Mouse (Mus musculus) kidney, adult 2 months (tissue): Measurements from ENCODE around the gene Cfap61.

ENCODE experiments used
- CTCF ChIP-seq: fragments of 200-500 bp; conservative IDR thresholded peaks from 2 replicates; pipeline ENCODE4 v1.5.1; 2011; ENCODE audit warnings: low read depth, mild to moderate bottlenecking, control low read depth, low read length, moderate library complexity, mixed read lengths; ENCODE audit not compliant: insufficient read depth, insufficient read length
- POLR2A ChIP-seq: fragments of 200-500 bp; IDR thresholded peaks from one replicate; pipeline ENCODE4 v1.6.1; 2011; ENCODE audit warnings: low read depth, low read length, control low read depth

DNA sequence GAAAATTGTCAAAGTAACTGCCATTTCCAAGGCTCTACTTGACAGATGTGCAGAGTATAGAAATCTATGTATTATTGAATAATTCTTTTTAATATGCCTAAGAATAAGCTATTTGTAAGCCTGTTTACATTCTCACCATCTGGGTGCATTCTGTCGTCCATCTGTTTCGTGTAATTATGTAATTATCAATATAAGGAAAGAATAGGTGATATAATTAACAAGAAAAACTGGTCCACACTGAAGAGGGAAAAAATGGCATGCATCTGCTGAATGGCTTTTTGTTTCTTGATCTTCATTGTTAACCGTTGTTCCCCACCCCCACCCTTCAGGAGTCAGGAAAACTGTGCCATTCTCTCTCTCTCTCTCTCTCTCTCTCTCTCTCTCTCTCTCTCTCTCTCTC lies 124.2 kb downstream of the Cfap61 start:
- TF ChIP-seq CTCF (no peak), POLR2A (no peak)
